Mouse (Mus musculus): ENCODE data around the gene Arpc1a. TPM values are rescaled to one million over a fixed set of nuclear protein-coding genes. Genes with fewer than 3 reads are reported as not detected.
"Not testable (repeated sequence)": the region's sequence is repeated elsewhere in the genome, so short reads cannot be mapped to it uniquely, and the experiment has no call there.

The Arpc1a gene
- 100 to 1,000 TPM in 1 of 2 experiments, 10 to 100 TPM in 1; 95.9 to 105 TPM for polyA plus RNA-seq (2017; shearing (Covaris generic))

DNA sequence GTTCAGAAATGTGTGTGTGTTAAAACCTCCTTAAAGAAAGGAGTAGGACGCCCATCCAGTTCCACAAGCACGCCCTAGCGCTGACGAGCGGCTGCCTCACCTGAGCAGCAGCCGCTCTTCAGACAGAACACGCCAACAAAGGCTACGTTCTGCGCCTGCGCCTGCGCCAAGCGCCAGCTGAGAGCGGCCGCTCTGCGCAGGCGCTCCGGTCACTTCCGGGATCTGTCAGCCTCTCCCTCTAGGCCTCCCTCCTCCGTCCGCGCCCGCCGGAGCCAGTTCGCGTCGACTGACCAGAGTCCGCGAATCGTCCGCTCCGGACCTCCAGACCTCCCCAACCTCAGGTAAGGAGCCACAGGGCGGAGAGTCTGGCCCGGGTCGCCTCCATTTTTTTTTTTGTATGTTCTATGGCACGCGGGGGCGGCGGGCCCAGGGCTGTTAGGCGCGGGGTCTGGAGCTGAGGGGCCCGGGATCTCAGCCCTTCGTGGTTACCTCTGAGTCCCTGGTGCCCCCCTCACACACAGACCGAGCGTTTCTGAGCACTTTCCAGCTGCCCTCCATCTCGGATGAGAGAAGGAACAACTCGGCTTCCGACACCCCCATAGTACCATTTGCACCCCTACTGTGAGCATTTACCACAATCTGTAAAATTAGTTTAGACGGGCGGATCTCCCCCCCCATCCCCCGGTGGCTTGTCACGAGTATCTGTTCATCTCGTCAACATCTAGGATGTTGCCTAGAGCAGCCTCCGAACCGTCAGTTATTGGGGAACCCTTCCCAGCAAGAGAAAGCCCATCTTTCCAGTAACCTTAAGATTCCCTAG is at the start of gene Arpc1a, which contains the start of gene Kpna7:
Arpc1a (plus strand) TSS at position 199 of the 820 bp plus-strand sequence.
Kpna7 (minus strand) TSS at position 399 of the 820 bp plus-strand sequence.
- ATAC-seq, result peak; percentile 98

DNA sequence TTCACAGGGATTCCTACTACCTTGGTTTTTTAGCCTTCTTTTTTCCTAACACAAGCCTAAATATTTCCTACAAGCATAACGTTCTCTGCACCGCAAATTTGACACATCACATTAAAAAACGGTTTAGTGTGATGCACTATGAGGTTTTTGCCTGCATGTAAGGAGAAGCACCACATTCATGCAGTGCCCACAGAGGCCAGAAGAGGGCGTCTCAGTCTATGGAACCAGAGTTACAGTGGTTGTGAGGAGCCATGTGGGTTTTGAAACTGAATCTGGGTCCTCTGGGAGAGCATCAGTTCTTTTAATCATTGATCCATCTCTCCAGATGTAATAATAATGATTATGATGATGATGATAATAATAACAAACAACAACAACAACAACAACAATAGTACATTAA is 42.0 kb upstream of the Arpc1a start:
- no peak for ATAC-seq

DNA sequence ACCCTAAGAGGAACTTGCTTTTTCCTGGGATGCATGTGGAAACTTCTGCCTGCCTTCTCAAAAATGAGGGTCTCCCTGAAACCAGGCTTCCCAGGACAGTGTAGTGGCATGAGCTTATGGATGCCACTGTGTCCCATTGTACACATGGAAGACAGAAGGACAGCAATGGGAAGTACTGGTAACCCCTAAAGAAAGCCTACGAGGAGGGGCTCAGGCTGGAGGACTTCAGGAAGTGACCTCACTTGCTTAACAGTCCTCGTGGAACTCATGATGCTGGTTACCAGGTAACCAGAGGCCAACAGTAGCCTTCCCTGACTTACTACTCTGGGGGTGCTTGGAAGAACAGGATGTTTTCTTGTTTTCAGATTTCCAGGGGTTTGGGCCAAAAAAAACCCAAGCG is 40.9 kb upstream of the Arpc1a start, which contains the start of gene 1700018F24Rik:
1700018F24Rik (plus strand) TSS at position 301 of the 400 bp plus-strand sequence.
- not testable (repeated sequence) for ATAC-seq

DNA sequence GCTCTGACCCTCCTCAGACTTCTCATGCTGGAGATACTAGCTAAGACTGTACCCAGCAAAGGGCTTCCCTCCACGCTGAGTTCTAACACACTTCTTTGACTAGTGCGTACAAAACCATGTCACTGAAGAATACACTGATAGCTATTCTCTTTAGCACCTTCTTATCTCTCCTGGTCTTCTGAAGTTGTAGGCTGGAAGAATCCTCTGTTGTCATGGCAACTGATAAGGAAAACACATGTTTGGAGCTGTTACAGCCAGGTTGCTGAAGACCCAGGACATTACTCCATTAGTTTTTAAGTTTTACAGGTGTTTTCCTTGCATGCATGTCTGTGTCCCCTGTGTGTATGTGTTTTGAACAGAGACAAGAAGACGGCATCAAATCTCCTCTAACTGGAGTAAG is 29.4 kb upstream of the Arpc1a start:
- not testable (repeated sequence) for ATAC-seq

DNA sequence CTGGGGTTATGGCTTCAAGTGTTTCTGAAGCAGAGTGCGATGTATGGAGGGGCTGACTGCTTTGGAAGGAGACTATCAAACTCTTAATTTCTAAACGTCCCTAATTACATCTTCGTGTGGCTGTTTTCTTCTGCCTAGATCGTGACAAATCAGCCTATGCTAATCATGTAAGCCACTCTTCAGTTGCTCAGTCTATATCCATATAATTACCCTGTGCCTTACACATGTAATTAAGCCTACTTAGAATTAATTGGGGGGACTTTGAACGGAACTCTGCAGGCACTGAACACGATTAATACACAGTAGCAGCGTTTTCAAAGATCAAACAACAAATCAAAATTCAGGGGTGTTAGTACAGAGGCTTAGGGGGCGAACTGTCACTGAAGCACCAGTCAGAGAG is 25.7 kb upstream of the Arpc1a start:
- no peak for ATAC-seq

DNA sequence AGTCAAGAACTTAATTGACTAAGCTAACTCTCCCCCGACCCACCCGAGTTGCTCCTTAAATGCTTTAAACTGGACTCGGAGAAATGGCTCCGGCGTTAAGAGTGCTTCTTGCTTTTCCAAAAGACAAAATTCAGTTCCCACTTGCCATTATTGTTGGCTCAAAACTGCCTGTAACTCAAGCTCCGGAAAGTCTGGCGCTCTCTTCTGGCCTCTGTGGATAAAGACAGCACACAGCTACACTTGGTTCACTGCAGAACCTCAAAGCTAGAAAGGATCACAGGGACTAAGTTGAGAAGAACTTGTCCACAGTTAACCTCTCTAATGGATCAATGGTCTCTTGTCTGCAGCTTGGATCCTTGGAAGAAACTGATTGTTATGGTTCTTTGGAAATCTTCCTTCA is 24.9 kb upstream of the Arpc1a start:
- no peak for ATAC-seq

DNA sequence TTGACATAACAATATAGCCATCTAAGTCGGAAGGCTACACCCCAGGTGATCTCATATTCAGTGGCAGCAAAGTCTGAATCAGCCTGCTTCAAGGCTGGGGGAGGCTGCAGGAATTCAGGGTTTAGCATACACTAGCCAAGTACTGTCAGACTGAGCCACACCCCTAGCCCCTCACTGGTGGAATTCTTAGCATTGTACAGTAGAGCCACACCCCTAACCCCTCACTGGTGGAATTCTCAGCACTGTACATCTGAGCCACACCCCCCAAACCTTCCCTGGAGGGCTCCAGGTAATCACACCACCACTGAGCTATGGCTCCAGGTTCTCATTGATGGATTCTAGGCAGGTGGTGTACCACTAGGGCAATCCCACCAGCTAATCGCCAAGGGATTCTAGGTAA is 24.1 kb upstream of the Arpc1a start:
- no peak for ATAC-seq

DNA sequence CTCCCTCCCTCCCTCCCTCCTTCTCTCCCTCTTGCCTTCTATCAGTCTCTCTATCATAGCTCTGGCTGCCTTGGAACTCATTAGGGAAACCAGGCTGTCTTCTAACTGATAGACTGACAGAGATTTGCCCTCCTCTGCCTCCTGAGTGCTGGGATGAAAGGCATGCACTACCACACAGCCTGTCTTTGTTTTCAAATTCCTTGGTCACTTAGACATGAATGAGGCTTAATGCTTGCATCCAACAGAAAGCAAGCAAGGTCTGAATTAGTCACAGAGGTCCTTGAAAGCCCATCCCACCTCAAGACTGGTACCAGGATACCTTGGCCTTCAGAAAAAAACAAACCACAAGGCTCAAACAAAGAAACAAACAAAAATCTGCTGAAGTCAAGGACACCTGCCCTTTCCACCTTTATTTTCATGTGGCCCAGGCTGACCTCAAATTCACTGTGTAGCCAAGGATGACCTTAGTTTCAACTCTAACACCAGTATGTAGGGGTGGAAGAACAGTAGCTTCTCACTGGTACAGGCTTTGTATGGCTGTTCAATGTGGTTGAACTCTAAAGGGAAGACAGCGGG is 18.8 kb upstream of the Arpc1a start:
- ATAC-seq, result no peak

DNA sequence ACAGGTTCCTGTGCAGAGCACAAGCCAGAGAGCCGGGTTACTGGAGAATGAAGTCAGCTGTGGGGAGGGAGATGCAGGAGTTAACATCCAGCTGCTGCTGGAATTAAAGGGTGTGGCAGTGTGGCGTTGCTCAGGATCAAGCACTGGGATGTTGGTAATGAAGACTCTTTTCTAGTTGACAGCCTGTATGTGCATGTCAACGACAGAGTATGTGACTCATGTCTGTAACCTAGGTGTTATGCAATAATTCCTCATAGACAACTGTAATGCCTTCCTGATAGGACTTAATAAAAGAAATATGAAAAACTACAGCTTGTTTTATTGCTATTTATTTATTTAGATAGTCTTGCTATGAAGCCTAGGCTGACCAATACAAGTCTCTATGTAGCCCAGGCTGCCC is 14.8 kb upstream of the Arpc1a start:
- no peak for ATAC-seq

DNA sequence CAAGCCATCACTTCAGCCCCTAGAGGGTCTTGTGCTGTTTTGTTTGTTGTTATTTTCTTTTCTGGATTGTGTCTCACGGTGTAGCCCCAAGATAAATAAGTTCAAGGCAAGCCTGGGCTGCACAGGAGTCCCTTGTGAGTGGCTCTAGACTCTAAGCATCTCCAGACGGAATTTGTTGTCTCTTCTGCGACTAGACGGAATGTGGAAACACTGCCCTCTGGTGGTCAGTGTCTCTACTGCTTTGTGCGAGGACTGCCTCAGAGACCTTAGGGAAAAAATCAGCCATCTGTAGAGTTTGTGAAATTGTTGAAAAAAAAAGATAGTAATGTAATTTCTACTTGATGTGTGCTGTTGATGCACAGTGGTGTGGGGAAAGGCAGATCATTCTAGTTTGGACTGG is 13.9 kb upstream of the Arpc1a start:
- peak; percentile 37 for ATAC-seq

DNA sequence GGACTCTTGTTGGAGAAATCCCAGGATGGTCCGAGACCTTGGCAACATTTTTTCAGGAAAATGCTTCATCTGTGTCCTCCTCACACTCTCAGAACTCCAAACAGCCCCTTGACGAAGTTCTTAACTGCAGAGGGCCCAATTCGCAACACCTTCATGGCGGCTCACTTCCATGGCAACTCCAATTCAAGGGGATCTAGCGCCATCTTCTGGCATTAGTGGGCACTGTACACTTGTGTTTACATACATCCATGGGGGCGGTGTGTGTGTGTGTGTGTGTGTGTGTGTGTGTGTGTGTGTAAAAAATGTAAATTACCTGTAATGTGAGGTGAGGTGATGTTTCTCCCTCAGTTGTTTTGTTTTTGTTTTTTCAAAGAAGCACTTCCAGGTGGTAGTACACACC is 12.3 kb upstream of the Arpc1a start:
- no peak for ATAC-seq

DNA sequence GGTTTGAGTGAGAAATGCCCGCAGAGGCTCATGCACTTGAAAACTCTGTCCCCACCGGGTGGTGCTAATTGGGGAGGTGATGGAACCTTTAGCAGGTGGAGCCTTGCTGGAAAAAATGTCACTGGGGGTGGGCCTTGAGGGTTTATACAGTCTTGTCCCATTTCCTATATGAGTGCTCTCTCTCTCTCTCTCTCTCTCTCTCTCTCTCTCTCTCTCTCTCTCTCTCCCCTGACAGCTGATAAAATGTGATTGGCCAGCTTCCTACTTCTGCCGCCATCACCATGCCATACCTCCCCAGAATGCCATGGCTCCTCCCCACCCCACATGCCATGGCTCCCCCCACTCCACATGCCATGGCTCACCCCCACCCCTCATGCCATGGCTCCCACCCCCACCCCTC is 8.5 kb upstream of the Arpc1a start:
- ATAC-seq, result no peak

DNA sequence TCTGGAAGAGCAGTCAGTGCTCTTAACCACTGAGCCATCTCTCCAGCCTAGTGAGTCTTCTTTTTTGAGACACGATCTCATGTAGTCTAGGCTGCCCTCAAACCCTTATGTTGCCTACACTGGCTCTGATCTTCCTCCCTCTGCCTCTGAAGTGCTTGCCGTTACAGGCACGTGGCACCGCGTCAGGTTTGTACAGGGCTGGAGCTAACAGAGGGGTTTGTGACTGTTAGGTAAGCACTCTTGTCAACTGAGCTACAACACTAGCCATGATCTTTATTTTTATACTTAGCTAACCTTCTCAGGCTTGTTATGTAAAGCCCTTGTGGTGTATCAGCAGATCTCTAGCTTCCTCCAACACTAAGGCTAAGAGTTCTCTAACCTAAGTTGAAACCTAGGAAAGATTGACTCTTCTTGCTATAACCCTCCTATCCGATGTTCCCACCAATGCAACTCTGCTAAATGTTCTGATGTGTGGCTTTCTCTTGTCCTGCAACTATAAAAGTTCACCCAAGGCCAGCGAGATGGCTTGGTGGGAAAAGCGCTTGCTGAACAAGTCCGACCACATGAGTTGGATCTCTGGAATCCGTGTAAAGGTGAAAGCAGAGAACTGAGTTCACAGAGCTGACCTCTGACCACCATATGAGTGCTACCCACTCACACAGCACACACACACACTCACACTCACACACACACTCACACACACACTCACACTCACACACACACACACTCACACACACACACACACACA is 1.6 kb upstream of the Arpc1a start:
- no peak for ATAC-seq

DNA sequence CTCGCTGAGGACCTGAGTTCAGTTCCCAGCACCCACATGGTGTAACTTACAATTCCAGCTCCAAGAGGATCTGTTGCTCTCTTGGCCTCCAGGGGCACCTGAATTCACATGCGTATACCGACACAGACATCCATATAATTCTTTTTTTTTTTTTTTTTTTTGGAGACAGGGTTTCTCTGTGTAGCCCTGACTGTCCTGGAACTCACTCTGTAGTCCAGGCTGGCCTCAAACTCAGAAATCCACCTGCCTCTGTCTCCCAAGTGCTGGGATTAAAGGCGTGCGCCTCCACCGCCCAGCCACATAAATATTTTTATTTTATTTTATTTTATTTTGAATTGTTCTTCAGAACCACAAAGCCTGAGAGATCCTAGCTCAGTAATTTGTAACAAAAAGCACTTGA is 429 bp upstream of the Arpc1a start:
- not testable (repeated sequence) for ATAC-seq

DNA sequence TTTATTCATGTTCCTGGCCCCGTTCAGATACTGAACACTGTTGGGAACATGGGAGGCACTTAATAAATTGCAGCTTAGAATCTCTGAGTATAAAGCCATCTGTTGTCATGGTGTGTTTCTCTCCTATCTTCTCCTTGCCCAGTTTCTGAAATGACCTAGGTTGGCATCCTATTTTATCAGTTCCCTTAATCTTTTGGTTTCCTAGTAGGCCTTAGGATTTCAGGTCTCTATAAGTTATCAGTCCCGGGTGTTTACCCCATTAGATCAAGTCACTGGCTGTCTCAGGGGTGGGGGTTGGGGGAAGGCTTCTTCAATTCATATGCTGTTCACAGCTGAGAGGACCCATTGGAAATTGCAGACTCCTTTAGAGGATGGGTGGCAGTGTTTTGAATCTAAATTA is 1.2 kb downstream of the Arpc1a start:
- ATAC-seq, result no peak

DNA sequence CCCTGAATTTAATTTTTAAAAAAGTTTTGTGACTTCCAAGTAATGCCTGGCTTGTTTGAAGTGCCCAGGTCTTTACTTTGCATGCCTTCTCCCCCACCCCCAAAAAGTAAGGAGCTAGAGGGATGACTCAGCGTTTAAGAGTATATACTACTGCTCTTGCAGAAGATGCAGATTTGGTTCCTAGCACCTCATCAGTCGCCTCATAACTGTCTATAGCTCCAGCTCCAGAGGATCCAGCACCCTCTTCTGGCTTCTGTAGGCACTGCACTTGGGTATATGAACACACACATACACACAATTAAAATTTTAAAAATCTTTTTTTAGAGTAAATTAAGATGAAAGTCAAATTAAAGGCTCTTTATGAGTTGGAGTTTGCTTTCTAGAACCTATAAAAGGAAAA is 4.6 kb downstream of the Arpc1a start:
- no peak for ATAC-seq

DNA sequence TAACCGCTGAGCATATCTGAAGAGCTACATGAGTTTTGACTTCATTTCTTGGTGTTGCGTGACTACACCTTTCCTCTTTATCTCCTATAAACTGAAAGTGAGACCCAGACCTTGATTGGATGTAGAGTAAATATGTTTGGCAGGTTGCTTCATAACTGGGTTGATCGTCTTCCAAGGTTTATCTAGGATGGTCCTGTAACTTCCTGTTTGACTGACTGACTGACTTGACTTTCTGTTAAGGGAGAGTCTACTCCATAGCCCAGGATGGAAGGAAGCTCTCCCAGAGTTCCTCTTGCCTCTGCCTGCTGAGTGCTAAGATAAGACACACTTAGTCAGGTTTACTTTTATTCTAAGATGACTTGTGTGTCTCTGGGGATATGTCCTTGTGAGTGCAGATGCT is 6.2 kb downstream of the Arpc1a start:
- no peak for ATAC-seq

DNA sequence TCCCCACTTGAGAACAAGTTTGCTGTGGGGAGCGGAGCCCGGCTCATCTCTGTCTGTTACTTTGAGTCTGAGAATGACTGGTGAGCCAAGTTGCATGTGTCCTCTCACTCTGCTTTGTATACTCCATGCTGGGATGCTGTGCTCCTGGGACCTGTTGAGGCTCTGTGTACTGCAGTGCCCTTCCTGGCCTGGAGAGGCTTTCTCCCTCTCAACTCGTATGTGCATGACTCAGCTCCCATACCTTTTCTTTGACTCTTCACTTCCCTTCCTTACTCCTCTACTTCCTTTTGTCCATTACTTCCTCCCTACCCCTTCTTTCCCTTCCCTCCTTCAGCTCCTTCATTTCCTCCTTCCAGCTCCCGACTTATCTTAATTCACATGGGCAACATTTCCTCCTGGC is 12.6 kb downstream of the Arpc1a start:
- ATAC-seq, result no peak

DNA sequence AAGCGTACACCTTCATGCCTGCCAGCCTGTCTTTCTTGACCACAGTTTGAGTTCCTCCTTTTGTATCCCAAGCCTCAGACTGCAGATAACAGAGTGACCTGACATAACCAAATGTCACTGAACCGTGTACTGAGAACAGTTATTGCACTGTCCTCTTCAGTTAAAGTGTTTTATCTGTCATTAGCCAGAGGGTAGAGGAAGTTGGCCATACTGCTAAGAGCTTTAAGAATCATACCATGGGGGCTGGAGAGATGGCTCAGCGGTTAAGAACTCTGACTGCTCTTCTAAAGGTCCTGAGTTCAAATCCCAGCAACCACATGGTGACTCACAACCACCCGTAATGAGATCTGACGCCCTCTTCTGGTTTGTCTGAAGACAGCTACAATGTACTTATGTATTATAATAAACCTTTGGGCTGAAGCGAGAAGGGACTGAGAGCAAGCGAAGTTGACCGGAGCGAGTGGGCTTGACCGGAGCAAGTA is 14.8 kb downstream of the Arpc1a start:
- no peak for ATAC-seq

DNA sequence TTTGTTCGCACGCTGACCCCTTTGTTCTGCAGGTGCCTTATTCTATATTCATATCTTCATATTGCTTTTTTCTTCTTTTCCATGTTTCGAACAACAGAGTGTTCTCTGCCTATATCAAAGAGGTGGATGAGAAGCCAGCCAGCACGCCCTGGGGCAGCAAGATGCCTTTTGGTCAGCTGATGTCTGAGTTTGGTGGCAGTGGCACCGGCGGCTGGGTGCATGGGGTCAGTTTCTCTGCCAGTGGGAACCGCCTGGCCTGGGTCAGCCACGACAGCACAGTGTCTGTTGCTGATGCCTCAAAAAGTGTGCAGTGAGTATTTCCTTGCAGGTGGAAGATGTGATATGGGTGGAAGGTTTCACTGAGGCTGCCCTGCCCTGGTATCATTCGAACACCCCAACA is 17.3 kb downstream of the Arpc1a start:
- ATAC-seq, result no peak

DNA sequence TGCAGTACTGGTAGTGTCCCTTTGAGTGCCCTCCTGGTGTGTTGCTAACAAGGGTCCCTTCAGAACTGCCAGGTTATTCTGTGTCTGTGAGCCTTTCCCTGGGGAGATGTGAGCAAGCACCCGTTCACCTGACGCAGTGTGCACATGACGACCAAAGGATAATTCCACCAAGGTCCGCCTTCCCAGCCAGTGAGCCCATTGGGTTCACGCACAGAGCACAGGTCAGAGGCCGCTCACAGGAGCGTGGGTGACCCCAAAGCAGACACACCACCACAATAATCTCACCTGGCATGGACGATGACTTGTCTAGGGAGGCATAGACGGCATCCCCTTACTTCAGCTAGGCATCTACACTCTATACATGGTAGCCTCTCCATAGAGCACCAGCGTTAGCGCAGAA is 17.8 kb downstream of the Arpc1a start:
- not testable (repeated sequence) for ATAC-seq

DNA sequence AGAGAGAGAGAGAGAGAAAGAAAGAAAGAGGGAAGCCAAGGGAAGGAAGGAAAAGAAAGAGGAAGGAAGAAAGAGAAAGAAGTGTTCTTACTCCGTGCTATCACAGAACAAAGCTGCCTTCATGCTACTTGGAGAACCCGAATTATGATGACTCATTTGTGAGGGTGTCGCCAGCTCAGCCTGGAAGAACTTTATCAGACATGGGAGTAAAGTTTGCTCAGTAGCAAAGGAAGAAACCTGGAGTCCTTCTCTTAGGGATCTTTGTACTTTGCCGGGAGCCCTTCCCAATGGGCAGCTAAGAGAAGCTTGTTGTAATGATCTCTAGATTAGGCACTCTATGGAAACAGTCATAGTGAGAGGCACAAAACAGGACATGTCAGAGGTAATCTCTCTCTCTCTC is 19.1 kb downstream of the Arpc1a start:
- no peak for ATAC-seq

DNA sequence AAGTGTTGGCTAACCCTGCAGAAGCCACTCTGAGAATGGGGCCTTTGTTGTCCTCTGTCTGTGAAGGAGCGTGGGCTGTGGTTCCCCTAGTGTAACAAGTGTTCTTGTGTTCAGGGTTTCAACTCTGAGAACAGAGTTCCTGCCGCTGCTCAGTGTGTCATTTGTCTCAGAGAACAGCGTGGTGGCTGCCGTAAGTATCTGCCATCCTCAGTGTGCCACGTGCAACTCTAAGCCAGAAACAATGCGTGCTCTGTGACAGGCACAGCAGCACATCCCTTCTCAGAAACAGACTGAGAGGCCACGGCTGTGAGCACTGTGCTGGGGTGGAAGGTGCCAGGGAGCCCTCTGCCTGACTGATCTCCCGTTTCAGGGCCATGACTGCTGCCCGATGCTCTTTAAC is 20.7 kb downstream of the Arpc1a start:
- no peak for ATAC-seq
